Mouse (Mus musculus) stomach, embryonic 14.5 days (tissue): ENCODE results near the gene Irf6. TPM values are rescaled to one million over a fixed set of nuclear protein-coding genes. Genes with fewer than 3 reads are reported as not detected.

ENCODE experiments used
- ATAC-seq: fragments of 200-750 bp; cut with Nextera tagmentation; 2 replicates; pipeline ENCODE4 v1.8.0; 2017; ENCODE audit warnings: low read depth, moderate TSS enrichment; ENCODE audit not compliant: insufficient number of reproducible peaks, insufficient read depth, low FRiP score
- H3K27ac ChIP-seq: fragments of 300-500 bp; sonication (generic); 2 replicates; pipeline ENCODE4 v1.5.1; 2014; ENCODE audit warnings: mild to moderate bottlenecking, low read length, moderate library complexity, mixed read lengths
- H3K27me3 ChIP-seq: fragments of 300-500 bp; sonication (generic); 2 replicates; pipeline ENCODE4 v1.6.1; 2014; ENCODE audit warnings: low read length, control low read depth, mixed read lengths; ENCODE audit not compliant: control insufficient read depth, insufficient read depth
- H3K36me3 ChIP-seq: fragments of 300-500 bp; sonication (generic); 2 replicates; pipeline ENCODE4 v1.6.1; 2014; ENCODE audit warnings: mild to moderate bottlenecking, control low read depth, low read length, moderate library complexity, mixed read lengths; ENCODE audit not compliant: control insufficient read depth, insufficient read depth
- H3K4me1 ChIP-seq: fragments of 300-500 bp; sonication (generic); 2 replicates; pipeline ENCODE4 v1.6.1; 2014; ENCODE audit warnings: low read length, control low read depth, mixed read lengths; ENCODE audit not compliant: control insufficient read depth, insufficient read depth
- H3K4me2 ChIP-seq: fragments of 300-500 bp; sonication (generic); replicated peaks from 2 replicates; pipeline ENCODE4 v1.6.1; 2014; ENCODE audit warnings: low read depth, low read length, control low read depth
- H3K4me3 ChIP-seq: fragments of 300-500 bp; sonication (generic); 2 replicates; pipeline ENCODE4 v1.5.1; 2014; ENCODE audit warnings: low read depth, low read length, control low read depth
- H3K9ac ChIP-seq: fragments of 300-500 bp; sonication (generic); replicated peaks from 2 replicates; pipeline ENCODE4 v1.6.1; 2014; ENCODE audit warnings: low read depth, mild to moderate bottlenecking, control low read depth, low read length, moderate library complexity, mixed read lengths
- H3K9me3 ChIP-seq: fragments of 300-500 bp; sonication (generic); 2 replicates; pipeline ENCODE4 v1.6.1; 2016; ENCODE audit warnings: low read depth, low read length, control low read depth; ENCODE audit not compliant: control insufficient read depth
- WGBS: fragments of 180-500 bp; shearing (Covaris S2); extraction: QIAGEN DNeasy Blood & Tissue Kit; methylation state at CpG from one replicate; pipeline ENCODE4 v1.1.7; 2014; 5-methylcytosine and 5-hydroxymethylcytosine counted together
- polyA plus RNA-seq: library from polyadenylated mRNA; unstranded; fragments of >200 nt; fragmentation: Nextera tagmentation; extraction: Ambion mirVana; gene quantifications from 2 replicates; pipeline ENCODE4 v1.2.1, GENCODE M21; 2014

The Irf6 gene
- polyA plus RNA-seq, 1 experiment from 2014 or later: 56.6 TPM

DNA sequence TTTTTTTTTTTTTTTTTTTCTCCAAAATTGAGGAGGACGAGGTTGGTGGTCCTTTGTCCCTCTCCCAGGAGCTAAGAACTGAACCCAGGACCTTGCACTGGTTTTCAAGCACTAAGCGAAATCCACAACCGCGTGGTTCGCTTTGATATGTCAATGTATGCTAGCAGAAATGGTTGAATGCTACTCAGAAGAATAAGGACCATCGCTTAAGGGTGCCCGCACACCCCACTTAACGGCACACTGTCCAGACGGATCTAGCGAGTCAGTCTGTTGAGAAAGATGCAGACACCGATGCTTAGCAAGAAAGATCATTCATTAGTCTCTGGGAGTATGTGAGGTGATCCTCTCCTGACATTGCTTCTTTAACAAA is 22.5 kb upstream of the Irf6 start:
- peak overlapping the region; percentile 45; the same call in 1 of the 2 replicates for H3K27ac ChIP-seq
- peak overlapping the region; percentile 96 for H3K4me3 ChIP-seq
- H3K9me3 ChIP-seq: no peaks in the 10 kb centered on the region
- WGBS: 29% methylated on average over 11 of the region's 11 CpGs
- peaks cover 6% of the 10 kb centered on the region for H3K4me1 ChIP-seq
- H3K4me2 ChIP-seq: peak overlapping the region; percentile 41
- peaks cover 6% of the 10 kb centered on the region; the same call in 1 of the 2 replicates for H3K36me3 ChIP-seq
- no peak overlapping the region; the same call in 1 of the 2 replicates for H3K9ac ChIP-seq
- peak; percentile 12; the same call in 1 of the 2 replicates for ATAC-seq
- H3K27me3 ChIP-seq: no peaks in the 10 kb centered on the region

DNA sequence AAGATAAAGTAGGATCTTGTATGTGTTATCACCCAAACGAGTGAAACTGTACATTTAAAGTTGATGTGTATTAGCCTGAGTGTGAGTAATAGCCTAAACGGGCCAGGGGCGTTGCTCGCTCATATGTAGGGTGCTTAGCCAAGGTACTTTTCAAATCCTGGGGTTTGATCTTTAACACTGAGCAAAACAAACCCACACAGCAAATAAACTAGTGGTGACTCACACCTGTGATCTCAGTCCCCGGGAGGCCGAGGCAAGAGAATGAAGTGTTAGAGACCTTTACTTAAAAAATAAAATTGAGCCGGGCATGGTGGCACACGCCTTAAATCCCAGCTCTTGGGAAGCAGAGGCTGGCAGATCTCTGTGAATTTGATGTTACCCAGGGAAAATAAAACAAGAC is 22.1 kb upstream of the Irf6 start:
- Histone ChIP-seq H3K9ac (no peak overlapping the region), H3K27me3 (no peaks in the 10 kb centered on the region), H3K27ac (peak overlapping the region; percentile 45; the same call in 1 of the 2 replicates), H3K4me1 (peaks cover 6% of the 10 kb centered on the region), H3K4me2 (peak overlapping the region; percentile 41), H3K9me3 (no peaks in the 10 kb centered on the region), H3K36me3 (peaks cover 6% of the 10 kb centered on the region; the same call in 1 of the 2 replicates), H3K4me3 (0 out of 2 replicates have a peak overlapping the region, but pooled peaks have one; percentile 96)
- no peak for ATAC-seq
- 61% methylated on average over 8 of the region's 8 CpGs for WGBS

DNA sequence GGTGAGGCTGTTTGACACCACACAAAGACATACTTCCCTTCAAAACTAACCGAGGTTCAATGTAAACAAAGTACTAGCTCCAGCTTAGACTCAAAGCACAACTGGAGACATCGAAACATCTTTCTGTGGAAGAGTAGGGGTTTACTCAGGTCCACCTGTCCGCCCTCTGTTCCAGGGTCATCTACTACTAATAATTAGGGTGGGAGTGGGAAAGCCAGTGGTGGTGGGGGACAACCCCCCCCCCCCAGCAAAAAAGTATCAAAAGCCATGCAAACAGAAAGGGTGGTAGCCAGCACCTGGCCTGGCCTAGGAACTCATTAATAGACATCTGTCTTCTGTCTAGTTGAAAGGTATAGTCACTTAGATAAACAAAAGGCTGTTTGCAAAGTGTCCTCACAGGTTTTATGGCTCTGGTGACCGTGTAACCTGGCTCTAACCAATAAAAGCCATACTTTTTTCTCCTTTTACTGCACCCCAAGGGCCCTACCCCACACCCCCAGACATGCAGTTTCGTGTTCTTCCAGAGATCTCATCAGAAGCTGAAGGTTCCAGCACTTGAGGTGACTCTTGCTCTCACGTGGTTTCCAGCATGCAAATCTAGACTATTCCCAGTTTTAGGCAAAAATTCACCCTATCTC is 21.5 kb upstream of the Irf6 start:
- no peak overlapping the region for H3K4me3 ChIP-seq
- H3K9ac ChIP-seq: no peak overlapping the region
- 29% methylated on average over 6 of the region's 6 CpGs for WGBS
- no peak for ATAC-seq
- H3K4me1 ChIP-seq: peaks cover 6% of the 10 kb centered on the region
- H3K36me3 ChIP-seq: peaks cover 5% of the 10 kb centered on the region; the same call in 1 of the 2 replicates
- H3K4me2 ChIP-seq: no peak overlapping the region
- no peaks in the 10 kb centered on the region for H3K9me3 ChIP-seq
- H3K27ac ChIP-seq: no peak overlapping the region
- no peaks in the 10 kb centered on the region for H3K27me3 ChIP-seq

DNA sequence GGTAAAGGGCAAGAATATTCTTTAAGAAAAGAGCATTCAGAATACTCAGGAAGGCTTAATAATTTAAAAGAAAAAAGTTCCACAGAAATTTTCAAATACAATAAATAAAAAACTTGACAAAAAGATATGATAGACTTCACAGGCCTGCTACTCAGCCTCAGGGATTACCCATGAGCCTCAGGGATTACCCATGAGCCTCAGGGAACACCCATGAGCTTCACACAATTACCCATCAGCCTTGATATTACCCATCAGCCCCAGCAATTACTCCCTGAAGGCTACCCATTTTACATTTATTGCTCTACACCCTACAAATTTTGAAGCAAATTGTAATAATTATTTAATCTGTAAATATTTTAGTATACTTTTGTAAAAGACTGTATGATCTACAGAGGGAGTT is 20.5 kb upstream of the Irf6 start:
- H3K36me3 ChIP-seq: no peaks in the 10 kb centered on the region
- H3K9ac ChIP-seq: no peak overlapping the region
- no peak overlapping the region for H3K4me2 ChIP-seq
- no peak for ATAC-seq
- no peak overlapping the region for H3K4me3 ChIP-seq
- H3K27ac ChIP-seq: no peak overlapping the region
- peaks cover 6% of the 10 kb centered on the region for H3K4me1 ChIP-seq
- no peaks in the 10 kb centered on the region for H3K9me3 ChIP-seq
- H3K27me3 ChIP-seq: no peaks in the 10 kb centered on the region

DNA sequence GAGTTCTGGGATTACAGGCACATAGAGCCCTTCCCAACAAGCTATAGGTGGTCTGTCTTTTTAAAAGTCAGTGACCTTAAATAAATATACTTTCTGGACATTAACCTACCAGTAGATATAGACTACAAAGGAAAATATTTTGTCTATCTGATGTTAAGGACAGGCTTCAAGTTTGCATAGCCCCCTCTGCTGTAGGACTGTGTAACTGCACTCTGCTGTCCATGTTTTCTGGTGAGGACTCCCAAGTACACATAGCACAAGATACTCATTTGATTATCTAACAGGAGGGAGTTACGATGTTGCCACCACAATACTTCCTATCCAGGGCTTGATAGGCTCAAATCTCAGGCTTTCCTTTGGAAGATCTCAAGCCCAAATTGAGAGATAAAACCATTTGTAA is 19.2 kb upstream of the Irf6 start:
- 91% methylated on average over 1 of the region's 1 CpGs for WGBS
- no peak overlapping the region for H3K9ac ChIP-seq
- H3K4me3 ChIP-seq: no peak overlapping the region
- ATAC-seq: no peak
- no peaks in the 10 kb centered on the region for H3K27me3 ChIP-seq
- H3K27ac ChIP-seq: no peak overlapping the region
- H3K4me2 ChIP-seq: no peak overlapping the region
- peaks cover 10% of the 10 kb centered on the region for H3K4me1 ChIP-seq
- H3K36me3 ChIP-seq: no peaks in the 10 kb centered on the region
- H3K9me3 ChIP-seq: no peaks in the 10 kb centered on the region

- Histone ChIP-seq H3K36me3 (no peaks in the 10 kb centered on the region), H3K9me3 (no peaks in the 10 kb centered on the region), H3K27ac (no peak overlapping the region), H3K9ac (no peak overlapping the region), H3K4me3 (no peak overlapping the region), H3K4me1 (0 out of 2 replicates have a peak, but pooled peaks cover 4% of the 10 kb centered on the region), H3K27me3 (no peaks in the 10 kb centered on the region), H3K4me2 (no peak overlapping the region)
- 38% methylated on average over 7 of the region's 7 CpGs for WGBS
- no peak for ATAC-seq
These were observed 14.8 kb upstream of the Irf6 start for GRCm38 (mm10) chr1:193138087-193138486.

DNA sequence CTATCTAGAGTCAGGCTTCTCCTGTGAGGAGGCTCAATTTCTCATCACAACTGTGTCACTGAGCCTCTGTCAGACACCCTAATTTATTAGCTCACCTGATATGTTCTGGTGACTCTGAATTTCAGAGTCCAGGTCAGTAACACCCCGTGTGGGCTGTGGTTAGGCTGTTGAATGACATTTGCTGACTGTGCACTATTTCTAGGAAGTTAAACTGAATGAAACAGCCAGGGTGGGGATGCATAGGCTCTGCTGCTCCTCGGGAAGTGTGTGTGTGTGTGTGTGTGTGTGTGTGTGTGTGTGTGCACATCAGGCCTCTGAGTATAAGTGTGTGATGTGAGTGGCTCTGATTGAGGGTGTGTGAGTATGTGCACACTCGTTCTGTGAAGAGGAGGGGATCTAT is 14.2 kb upstream of the Irf6 start:
- no peak overlapping the region for H3K9ac ChIP-seq
- H3K27me3 ChIP-seq: no peaks in the 10 kb centered on the region
- H3K27ac ChIP-seq: no peak overlapping the region
- WGBS: 35% methylated on average over 3 of the region's 3 CpGs
- no peak for ATAC-seq
- no peaks in the 10 kb centered on the region for H3K36me3 ChIP-seq
- no peaks in the 10 kb centered on the region for H3K9me3 ChIP-seq
- no peak overlapping the region for H3K4me2 ChIP-seq
- no peak overlapping the region for H3K4me3 ChIP-seq
- H3K4me1 ChIP-seq: 0 out of 2 replicates have a peak, but pooled peaks cover 4% of the 10 kb centered on the region

- no peak overlapping the region for H3K9ac ChIP-seq
These were observed 11.8 kb upstream of the Irf6 start for GRCm38 (mm10) chr1:193141118-193141517.

More at GRCm38 (mm10) chr1:193141118-193141517, 11.8 kb upstream of the Irf6 start:
- Histone ChIP-seq H3K4me3 (no peak overlapping the region), H3K4me1 (0 out of 2 replicates have a peak, but pooled peaks cover 4% of the 10 kb centered on the region), H3K27me3 (no peaks in the 10 kb centered on the region), H3K9me3 (no peaks in the 10 kb centered on the region), H3K4me2 (no peak overlapping the region), H3K36me3 (no peaks in the 10 kb centered on the region), H3K27ac (peak overlapping the region; percentile 74)
- 62% methylated on average over 7 of the region's 7 CpGs for WGBS
- peak; percentile 43; the same call in 1 of the 2 replicates for ATAC-seq
